Mouse (Mus musculus) ES-Bruce4 (cell line): Measurements from ENCODE around the gene Gm10337.

Experiments used
- CTCF ChIP-seq: IDR thresholded peaks from one replicate; pipeline ENCODE4 v1.8.1; 2011; ENCODE audit warnings: low read depth, low read length
- EP300 ChIP-seq: IDR thresholded peaks from 2 replicates; pipeline ENCODE4 v1.6.1; 2011; ENCODE audit warnings: low read depth, low read length; ENCODE audit not compliant: insufficient read depth
- POLR2A ChIP-seq: IDR thresholded peaks from one replicate; pipeline ENCODE4 v1.8.1; 2011; ENCODE audit warnings: low read length; ENCODE audit not compliant: insufficient read depth

DNA sequence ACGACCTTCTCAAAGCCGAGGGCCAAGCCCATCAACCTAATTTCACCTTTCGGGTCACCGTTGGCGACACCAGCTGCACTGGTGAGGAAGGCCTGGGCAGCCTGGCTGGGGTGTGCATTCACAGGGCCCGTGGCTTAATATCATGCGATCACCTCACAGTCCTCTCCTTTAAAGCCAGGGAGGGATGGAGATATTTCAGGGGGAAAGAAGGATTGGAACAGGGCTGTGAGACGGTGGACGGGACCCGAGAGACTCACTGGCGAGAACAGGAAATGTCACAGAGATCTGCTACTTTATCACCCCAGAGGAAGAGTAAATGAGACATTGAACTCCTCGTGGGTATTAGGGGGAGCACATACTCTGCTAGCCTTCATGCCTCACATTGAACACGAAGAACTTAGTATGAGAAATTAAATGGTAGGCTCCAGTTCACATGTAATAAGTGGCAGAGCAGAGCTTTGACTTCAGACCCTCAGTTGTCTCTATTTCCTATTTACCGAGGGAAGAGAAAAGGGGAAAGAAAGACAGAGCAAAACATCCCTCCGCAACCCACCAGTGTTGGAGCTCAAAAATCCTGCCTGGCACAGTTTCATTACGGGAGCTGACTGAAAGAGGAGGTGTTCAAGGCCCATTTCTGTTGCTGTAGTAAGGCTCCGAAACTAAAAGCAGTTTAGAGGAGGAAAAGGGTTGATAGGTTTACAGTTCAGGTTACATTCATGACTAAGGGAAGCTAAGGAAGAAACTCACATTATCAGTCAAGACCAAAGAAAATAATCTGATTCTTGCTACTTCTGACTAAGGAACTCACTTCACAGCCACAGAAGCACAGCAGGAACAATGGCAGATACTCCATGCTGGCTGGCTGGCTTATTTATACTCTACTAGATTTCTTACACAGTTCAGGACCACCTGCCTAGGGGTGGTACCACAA is 16.0 kb downstream of the Gm10337 start:
- TF ChIP-seq CTCF = no peak
- TF ChIP-seq EP300 = no peak
- TF ChIP-seq POLR2A = no peak
